Mouse (Mus musculus): ENCODE results near the gene Vmn2r18. TPM values are rescaled to one million over a fixed set of nuclear protein-coding genes. Genes with fewer than 3 reads are reported as not detected.

Gene Vmn2r18
- polyA plus RNA-seq (2015; fragmentation: Nextera tagmentation; extraction: Ambion mirVana): 0.08 TPM in 1 of 2 replicates, not detected in the other

GRCm38 (mm10) chr5:151605921-151606320, at the start of gene Vmn2r18:
Gene Vmn2r18 (minus strand): TSS chr5:151606021.
- Histone ChIP-seq H3K27ac (no peak within 1 kb of the TSS), H3K36me3 (no peaks in the 10 kb centered on the region), H3K4me3 (no peak within 1 kb of the TSS), H3K9me3 (no peaks in the 10 kb centered on the region), H3K27me3 (no peaks in the 10 kb centered on the region), H3K4me1 (no peaks in the 10 kb centered on the region), H3K4me2 (replicated peaks) (no peak within 1 kb of the TSS), H3K9ac (no peak within 1 kb of the TSS)
- 84% methylated on average over 3 of the region's 3 CpGs for WGBS
- no peak for ATAC-seq (ENCODE audit: low FRiP score, low read depth)

GRCm38 (mm10) chr5:151651411-151651784, 45.6 kb upstream of the Vmn2r18 start:
- H3K4me3 ChIP-seq: peak overlapping the region; percentile 68; the same call in 1 of the 2 replicates
- H3K4me2 ChIP-seq (replicated peaks): peak overlapping the region; percentile 67
- peaks cover 10% of the 10 kb centered on the region for H3K4me1 ChIP-seq
- H3K9me3 ChIP-seq: no peaks in the 10 kb centered on the region
- WGBS: 66% methylated on average over 3 of the region's 3 CpGs
- H3K27me3 ChIP-seq: no peaks in the 10 kb centered on the region
- H3K27ac ChIP-seq: no peak overlapping the region
- peaks cover 30% of the 10 kb centered on the region for H3K36me3 ChIP-seq
- no peak for ATAC-seq (ENCODE audit: low FRiP score, low read depth)
- H3K9ac ChIP-seq: no peak overlapping the region

- Histone ChIP-seq H3K27me3 (no peaks in the 10 kb centered on the region), H3K4me1 (peaks cover 10% of the 10 kb centered on the region), H3K9me3 (no peaks in the 10 kb centered on the region), H3K27ac (peak within 1 kb of the TSS; percentile 78), H3K9ac (peak within 1 kb of the TSS; percentile 77), H3K4me3 (peak within 1 kb of the TSS; percentile 68), H3K4me2 (replicated peaks) (peak within 1 kb of the TSS; percentile 67), H3K36me3 (peaks cover 35% of the 10 kb centered on the region)
- ATAC-seq (ENCODE audit: low FRiP score, low read depth): peak; percentile 98
- WGBS: under 1% methylated on average over 40 of the region's 42 CpGs
Measured at GRCm38 (mm10) chr5:151650700-151651410, 45.0 kb upstream of the Vmn2r18 start, which contains the start of gene Rfc3. Gene Rfc3 (minus strand): TSS chr5:151651242.

- no peak overlapping the region for H3K4me3 ChIP-seq
- peaks cover 94% of the 10 kb centered on the region for H3K36me3 ChIP-seq
- no peak for ATAC-seq (ENCODE audit: low FRiP score, low read depth)
- H3K27ac ChIP-seq: no peak overlapping the region
- no peak overlapping the region for H3K4me2 ChIP-seq (replicated peaks)
- peaks cover 9% of the 10 kb centered on the region; the same call in 1 of the 2 replicates for H3K9me3 ChIP-seq
- no peak overlapping the region for H3K9ac ChIP-seq
- 96% methylated on average over 7 of the region's 7 CpGs for WGBS
- H3K27me3 ChIP-seq: no peaks in the 10 kb centered on the region
- peaks cover 6% of the 10 kb centered on the region for H3K4me1 ChIP-seq
Measured at GRCm38 (mm10) chr5:151644845-151645244, 39.0 kb upstream of the Vmn2r18 start.

- H3K27me3 ChIP-seq: no peaks in the 10 kb centered on the region
- peaks cover 10% of the 10 kb centered on the region; the same call in 1 of the 2 replicates for H3K9me3 ChIP-seq
- 86% methylated on average over 5 of the region's 5 CpGs for WGBS
- no peaks in the 10 kb centered on the region for H3K4me1 ChIP-seq
- H3K9ac ChIP-seq: no peak overlapping the region
- H3K36me3 ChIP-seq: peaks cover 79% of the 10 kb centered on the region
- no peak for ATAC-seq (ENCODE audit: low FRiP score, low read depth)
- H3K27ac ChIP-seq: no peak overlapping the region
- H3K4me3 ChIP-seq: no peak overlapping the region
- no peak overlapping the region for H3K4me2 ChIP-seq (replicated peaks)
Measured at GRCm38 (mm10) chr5:151642867-151643266, 37.0 kb upstream of the Vmn2r18 start.

GRCm38 (mm10) chr5:151642102-151642501, 36.3 kb upstream of the Vmn2r18 start:
- Histone ChIP-seq H3K4me2 (replicated peaks) (no peak overlapping the region), H3K9ac (no peak overlapping the region), H3K4me1 (no peaks in the 10 kb centered on the region), H3K27me3 (no peaks in the 10 kb centered on the region), H3K27ac (no peak overlapping the region), H3K36me3 (peaks cover 72% of the 10 kb centered on the region), H3K4me3 (no peak overlapping the region), H3K9me3 (peaks cover 10% of the 10 kb centered on the region; the same call in 1 of the 2 replicates)
- ATAC-seq (ENCODE audit: low FRiP score, low read depth): no peak
- 89% methylated on average over 1 of the region's 1 CpGs for WGBS

- no peak overlapping the region for H3K4me3 ChIP-seq
- no peaks in the 10 kb centered on the region for H3K27me3 ChIP-seq
- H3K36me3 ChIP-seq: no peaks in the 10 kb centered on the region
- no peak for ATAC-seq (ENCODE audit: low FRiP score, low read depth)
- H3K4me1 ChIP-seq: no peaks in the 10 kb centered on the region
- no peak overlapping the region for H3K4me2 ChIP-seq (replicated peaks)
- no peak overlapping the region for H3K9ac ChIP-seq
- H3K27ac ChIP-seq: no peak overlapping the region
- H3K9me3 ChIP-seq: no peaks in the 10 kb centered on the region
- 47% methylated on average over 1 of the region's 1 CpGs for WGBS
Measured at GRCm38 (mm10) chr5:151601696-151602095, 4.1 kb downstream of the Vmn2r18 start.

Other genes starting within 250 kb of the Vmn2r18 start
- gene Gm42906, start 177.9 kb downstream of the Vmn2r18 start, polyA plus RNA-seq (2015; fragmentation: Nextera tagmentation; extraction: Ambion mirVana): not detected in 2 replicates
- 108 and 123 TPM in 2 replicates for gene Rfc3, start 45.2 kb upstream of the Vmn2r18 start, polyA plus RNA-seq (2015; fragmentation: Nextera tagmentation; extraction: Ambion mirVana)

All from limb, embryonic 13.5 days (tissue).